Mouse (Mus musculus) layer of hippocampus, postnatal 14 days (tissue): ENCODE results near the gene Olfr1446. TPM values are rescaled to one million over a fixed set of nuclear protein-coding genes. Genes with fewer than 3 reads are reported as not detected.

Source experiments
- DNase-seq, 2 experiments: peaks; one replicate each; pipeline ENCODE4 v3.0.0; 2021 to 2022; ENCODE audit warnings: low spot score in 2 of 2, mixed read lengths in 1 of 2
- long read RNA-seq, 2 experiments: library from polyadenylated mRNA; stranded (forward); transcript quantifications; one replicate each; pipeline ENCODE4 v2.0.0; 2021
- total RNA-seq, 2 experiments: library from RNA; stranded (reverse); gene quantifications; 2 replicates each; pipeline ENCODE4 v1.2.3; 2021

Olfr1446 gene
- total RNA-seq = not detected
- long read RNA-seq, experiment 1 = 0 reads
- long read RNA-seq, experiment 2 = 0 reads

- no peak for DNase-seq
Measured at GRCm38 (mm10) chr19:12893424-12893823, at the start of gene Olfr1446. Gene Olfr1446 (minus strand): TSS chr19:12893524.

GRCm38 (mm10) chr19:12930540-12930939 lies 37.2 kb upstream of the Olfr1446 start, which contains the start of gene Olfr1449:
Gene Olfr1449 (plus strand): TSS chr19:12930840.
- no peak for DNase-seq

- DNase-seq = no peak
Measured at GRCm38 (mm10) chr19:12924319-12924718, 31.0 kb upstream of the Olfr1446 start, which contains the start of gene Olfr1448. Gene Olfr1448 (minus strand): TSS chr19:12924419.

- DNase-seq = no peak
Measured at GRCm38 (mm10) chr19:12903643-12904042, 10.3 kb upstream of the Olfr1446 start, which contains the start of gene Olfr1447. Gene Olfr1447 (minus strand): TSS chr19:12903743.

DNA sequence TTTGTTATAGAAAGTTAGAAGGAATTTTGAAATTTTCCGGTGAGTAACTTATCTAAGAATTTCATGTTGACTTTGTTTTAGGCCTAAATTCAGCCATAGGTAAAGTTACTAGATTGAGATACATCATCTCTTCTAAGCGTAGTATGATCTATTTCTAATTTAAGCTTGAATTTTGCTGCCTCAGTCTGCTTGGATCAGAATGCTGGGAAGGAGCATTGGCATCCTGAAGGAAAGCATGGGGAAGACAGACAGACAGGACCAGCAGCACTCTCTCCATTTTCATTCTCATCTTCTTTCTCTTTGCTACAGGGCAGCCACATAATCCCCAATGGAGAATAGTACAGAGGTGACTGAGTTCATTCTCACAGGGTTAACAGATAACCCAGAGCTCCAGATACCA lies 9.8 kb downstream of the Olfr1446 start, which contains the start of gene Olfr1445:
Gene Olfr1445 (plus strand): TSS at position 301 of the 400 bp plus-strand sequence.
- DNase-seq = no peak

DNA sequence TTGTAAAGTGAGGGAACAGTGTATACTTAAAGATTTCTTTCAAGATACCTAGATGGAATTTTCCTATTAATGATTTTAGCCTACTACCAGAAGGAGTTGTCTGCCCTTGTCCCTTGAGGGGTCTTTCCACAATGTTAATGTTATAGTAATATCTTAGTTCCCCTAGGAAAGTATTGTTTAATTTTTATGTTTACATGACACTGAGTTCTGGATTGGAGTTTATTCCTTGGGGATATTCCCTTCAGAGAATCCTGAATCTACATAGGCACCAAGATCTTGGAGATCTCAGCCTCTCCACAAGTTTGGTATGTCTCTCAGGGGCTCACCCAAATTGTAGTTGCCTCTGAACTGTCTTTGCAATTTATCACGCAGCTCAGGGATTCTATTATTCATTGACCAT lies 36.3 kb downstream of the Olfr1446 start, which contains the start of gene Olfr1444:
Gene Olfr1444 (plus strand): TSS at position 301 of the 400 bp plus-strand sequence.
- no peak for DNase-seq

GRCm38 (mm10) chr19:12846382-12846781 lies 46.9 kb downstream of the Olfr1446 start, which contains the start of gene Gm5244:
Gene Gm5244 (plus strand): TSS chr19:12846682.
- DNase-seq = no peak

GRCm38 (mm10) chr19:12838507-12838906 lies 54.8 kb downstream of the Olfr1446 start:
- no peak for DNase-seq

Other genes starting within 250 kb of the Olfr1446 start
- gene Olfr1442, start 223.1 kb downstream of the Olfr1446 start, total RNA-seq = not detected
- not detected for gene Olfr1443, start 215.4 kb downstream of the Olfr1446 start, total RNA-seq
- not detected for gene Keg1, start 197.7 kb downstream of the Olfr1446 start, total RNA-seq
- gene Cntf, start 127.9 kb downstream of the Olfr1446 start, total RNA-seq = 1 to 10 TPM; 3.0 to 4.7 TPM
- 10 to 100 TPM; 89.1 to 95.0 TPM for gene Zfp91, start 97.4 kb downstream of the Olfr1446 start, total RNA-seq
- 1 to 10 TPM; 1.9 to 2.0 TPM for gene Lpxn, start 97.3 kb downstream of the Olfr1446 start, total RNA-seq
- gene Gm5244, start 46.8 kb downstream of the Olfr1446 start, total RNA-seq = not detected
- not detected for gene Olfr1444, start 36.2 kb downstream of the Olfr1446 start, total RNA-seq
- gene Olfr1445, start 9.7 kb downstream of the Olfr1446 start, total RNA-seq = not detected
- gene Olfr1447, start 10.2 kb upstream of the Olfr1446 start, total RNA-seq = not detected
- gene Olfr1448, start 30.9 kb upstream of the Olfr1446 start, total RNA-seq = not detected
- not detected for gene Olfr1449, start 37.3 kb upstream of the Olfr1446 start, total RNA-seq
- not detected for gene Olfr1450, start 56.7 kb upstream of the Olfr1446 start, total RNA-seq
- not detected for gene Olfr1451, start 101.5 kb upstream of the Olfr1446 start, total RNA-seq
- not detected for gene Olfr1453, start 134.8 kb upstream of the Olfr1446 start, total RNA-seq
- gene Olfr1454, start 167.1 kb upstream of the Olfr1446 start, total RNA-seq = not detected
- not detected for gene Olfr1457, start 204.4 kb upstream of the Olfr1446 start, total RNA-seq
- gene Olfr1458, start 213.3 kb upstream of the Olfr1446 start, total RNA-seq = not detected